Mouse (Mus musculus) brain, embryonic 18.5 days (tissue): Measurements from ENCODE around the gene Mfsd11.

Experiments
- DNase-seq: peaks from one replicate; pipeline ENCODE4 v3.0.0-alpha.2; 2012; ENCODE audit warnings: low read depth, low spot score

Mfsd11 gene

GRCm38 (mm10) chr11:116852291-116852890 lies at the start of gene Mfsd11:
TSS of gene Mfsd11 (plus strand) at chr11:116852440.
- no peak for DNase-seq

- no peak for DNase-seq
These were observed 49.5 kb upstream of the Mfsd11 start for GRCm38 (mm10) chr11:116802709-116803108.

GRCm38 (mm10) chr11:116806136-116807071 lies 45.8 kb upstream of the Mfsd11 start:
- no peak for DNase-seq

GRCm38 (mm10) chr11:116807116-116807515 lies 45.1 kb upstream of the Mfsd11 start:
- no peak for DNase-seq

- DNase-seq: no peak
These were observed 44.7 kb upstream of the Mfsd11 start for GRCm38 (mm10) chr11:116807526-116807925.

GRCm38 (mm10) chr11:116807938-116808606 lies 44.2 kb upstream of the Mfsd11 start:
- DNase-seq: peak; percentile 42

GRCm38 (mm10) chr11:116808811-116809395 lies 43.3 kb upstream of the Mfsd11 start:
- DNase-seq: no peak

GRCm38 (mm10) chr11:116809520-116809919 lies 42.7 kb upstream of the Mfsd11 start:
- no peak for DNase-seq

GRCm38 (mm10) chr11:116810528-116810927 lies 41.7 kb upstream of the Mfsd11 start:
- peak; percentile 52 for DNase-seq

GRCm38 (mm10) chr11:116810983-116811901 lies 41.0 kb upstream of the Mfsd11 start:
- DNase-seq: peak; percentile 82

- no peak for DNase-seq
These were observed 39.3 kb upstream of the Mfsd11 start for GRCm38 (mm10) chr11:116812793-116813529.

GRCm38 (mm10) chr11:116813610-116814009 lies 38.6 kb upstream of the Mfsd11 start:
- no peak for DNase-seq

GRCm38 (mm10) chr11:116814076-116814883 lies 38.0 kb upstream of the Mfsd11 start:
- peak; percentile 16 for DNase-seq

- no peak for DNase-seq
These were observed 37.3 kb upstream of the Mfsd11 start for GRCm38 (mm10) chr11:116814884-116815415.

GRCm38 (mm10) chr11:116816769-116817168 lies 35.5 kb upstream of the Mfsd11 start:
- no peak for DNase-seq

- DNase-seq: no peak
These were observed 34.7 kb upstream of the Mfsd11 start for GRCm38 (mm10) chr11:116817567-116817966.

GRCm38 (mm10) chr11:116818722-116819121 lies 33.5 kb upstream of the Mfsd11 start:
- DNase-seq: no peak

- DNase-seq: no peak
These were observed 32.2 kb upstream of the Mfsd11 start for GRCm38 (mm10) chr11:116819932-116820593.
